Comparison of ENCODE assay signal across 18 mouse cellular contexts in genomic region chr2:165263861-165264260, GRCm38 (mm10). TPM values are rescaled to one million over a fixed set of nuclear protein-coding genes. Genes with fewer than 3 reads are reported as not detected.
DNase-seq lines count a peak whose midpoint lies in the region; ATAC-seq and TF ChIP-seq lines count a peak whose summit lies in the region.
"Had no signal": no experiment of that assay in that cellular context is flagged by ENCODE, and none has a peak within 500 bp of the region (broad histone marks: within the 10 kb centered on the region; RNA-seq: fewer than 3 reads in every experiment).

No protein-coding gene starts in this region.

- no peaks in the 10 kb centered on the region for H3K36me3 ChIP-seq in hindbrain, embryonic 16.5 days (ENCODE audit: control insufficient read depth, insufficient read depth, low read length)

- peak; percentile 67 to 75 for DNase-seq in cerebellum, postnatal 10 days
- DNase-seq in left cerebral cortex, adult 2 months (ENCODE audit: extremely low spot score in 1 of 2, low spot score in 2 of 2) = no peak
- DNase-seq in left cerebral cortex, postnatal 10 days (ENCODE audit: extremely low spot score in 1 of 2, low spot score in 2 of 2) = no peak
- peak; percentile 82 for DNase-seq in NIH3T3 (ENCODE audit: low read depth)
- DNase-seq in urinary bladder, postnatal 4 days (ENCODE audit: low spot score in 2 of 2) = no peak
- no peak for DNase-seq in cerebellum, adult 9-10 months
- DNase-seq: adrenal gland, adult 2 months; cerebellum, postnatal 36 days; heart, postnatal 10 days; kidney, postnatal 14 days; liver; lung, adult 18-20 months; right cerebral cortex, adult 18-20 months; thymus, postnatal 4 days had no signal

- H3K4me3 ChIP-seq in left cerebral cortex, adult 2 months = no peak overlapping the region
- no peak overlapping the region for H3K4me3 ChIP-seq in hindbrain, embryonic 16.5 days (ENCODE audit: low read length)
- H3K4me3 ChIP-seq: myocyte had no signal

- no peaks in the 10 kb centered on the region for H3K9me3 ChIP-seq in hindbrain, embryonic 16.5 days (ENCODE audit: control insufficient read depth, low read length)

- WGBS in hindbrain, embryonic 16.5 days = 36% methylated on average over 7 of the region's 7 CpGs

- H3K4me1 ChIP-seq in hindbrain, embryonic 16.5 days (ENCODE audit: control insufficient read depth, insufficient read depth, low read depth, low read length) = peaks cover 25% of the 10 kb centered on the region

- no peak for TF ChIP-seq CTCF in left cerebral cortex, adult 2 months (IDR thresholded peaks at IDR 0.05)

- peak overlapping the region; percentile 19; the same call in 1 of the 2 replicates for H3K27ac ChIP-seq in left cerebral cortex, adult 2 months
- no peak overlapping the region for H3K27ac ChIP-seq in hindbrain, embryonic 16.5 days (ENCODE audit: low read depth, low read length)

- no peak overlapping the region for H3K9ac ChIP-seq in hindbrain, embryonic 16.5 days (ENCODE audit: low read depth, low read length)

- no peaks in the 10 kb centered on the region for H3K27me3 ChIP-seq in hindbrain, embryonic 16.5 days (replicated peaks; ENCODE audit: control insufficient read depth, insufficient read depth, low read length)

- intact Hi-C loops in left cerebral cortex, adult 2 months (cut with DNase I) = no loop called here
- intact Hi-C loops in left cerebral cortex, postnatal 10 days (cut with DNase I) = no loop called here

- ATAC-seq in cerebellum, adult (ENCODE audit: insufficient number of reproducible peaks, low FRiP score, low TSS enrichment) = no peak
- peak; percentile 54; the same call in 1 of the 2 replicates for ATAC-seq in hindbrain, embryonic 16.5 days

- no peak overlapping the region for H3K4me2 ChIP-seq in hindbrain, embryonic 16.5 days (ENCODE audit: low read length)

RNA-seq across cellular contexts. Expression of gene Slc35c2, which starts 23.8 kb away (rescaled TPM):
- total RNA-seq in left cerebral cortex, adult 2 months (2021) = 10 to 100 TPM; 59.1 to 63.4 TPM
- 10 to 100 TPM; 44.4 to 49.3 TPM for total RNA-seq in left cerebral cortex, postnatal 10 days (2021)
- 73.4 and 79.6 TPM in 2 replicates for polyA plus RNA-seq in hindbrain, embryonic 16.5 days (2015; fragmentation: Nextera tagmentation; extraction: Ambion mirVana)

RNA-seq across cellular contexts. Expression of gene Cdh22, which starts 29.2 kb away (rescaled TPM):
- total RNA-seq in left cerebral cortex, adult 2 months (2021) = 10 to 100 TPM; 58.7 to 60.6 TPM
- total RNA-seq in left cerebral cortex, postnatal 10 days (2021) = 10 to 100 TPM; 20.4 to 23.1 TPM
- 11.0 and 13.1 TPM in 2 replicates for polyA plus RNA-seq in hindbrain, embryonic 16.5 days (2015; fragmentation: Nextera tagmentation; extraction: Ambion mirVana)
- total RNA-seq: megakaryocyte progenitor cell, adult 5-6 weeks had no signal

Comparison
In these comparisons a context has a peak if more than half of its experiments do, and no peak if none do; other contexts are left out.
1. DNase-seq: peak in cerebellum, postnatal 10 days (2 of 2) and NIH3T3 (single experiment); none in left cerebral cortex, adult 2 months (0 of 2), left cerebral cortex, postnatal 10 days (0 of 2), urinary bladder, postnatal 4 days (0 of 2) and cerebellum, adult 9-10 months (single experiment).